ENCODE assay signal across 35 mouse cellular contexts in genomic region chr19:34209930-34210581, GRCm38 (mm10). TPM values are rescaled to one million over a fixed set of nuclear protein-coding genes. Genes with fewer than 3 reads are reported as not detected.
DNase-seq lines count a peak whose midpoint lies in the region; ATAC-seq and TF ChIP-seq lines count a peak whose summit lies in the region.
"Had no signal": no experiment of that assay in that cellular context is flagged by ENCODE, and none has a peak within 500 bp of the region (broad histone marks: within the 10 kb centered on the region; RNA-seq: fewer than 3 reads in every experiment).

No protein-coding gene starts in this region.

- TF ChIP-seq CTCF in kidney, postnatal 0 days (IDR thresholded peaks at IDR 0.05; ENCODE audit: low read depth), result no peak
- TF ChIP-seq CTCF in cerebellum, adult 2 months (IDR thresholded peaks at IDR 0.05; ENCODE audit: borderline replicate concordance, insufficient read depth, low read depth, low read length), result no peak

- no peak overlapping the region for H3K27ac ChIP-seq in heart, embryonic 12.5 days (ENCODE audit: poor library complexity, severe bottlenecking)
- no peak overlapping the region for H3K27ac ChIP-seq in kidney, postnatal 0 days
- H3K27ac ChIP-seq in cerebellum, adult 2 months (ENCODE audit: insufficient read depth, low read length), result no peak overlapping the region
- H3K27ac ChIP-seq: embryonic facial prominence, embryonic 12.5 days; hindbrain, embryonic 13.5 days; liver, embryonic 14.5 days; midbrain, embryonic 15.5 days; neural tube, embryonic 12.5 days had no signal

- no peaks in the 10 kb centered on the region for H3K9me3 ChIP-seq in heart, embryonic 12.5 days (replicated peaks)
- no peaks in the 10 kb centered on the region for H3K9me3 ChIP-seq in kidney, postnatal 0 days (replicated peaks; ENCODE audit: low read length)
- H3K9me3 ChIP-seq: embryonic facial prominence, embryonic 12.5 days; hindbrain, embryonic 13.5 days; midbrain, embryonic 15.5 days; neural tube, embryonic 12.5 days had no signal

- no peak overlapping the region for H3K9ac ChIP-seq in heart, embryonic 12.5 days
- H3K9ac ChIP-seq in kidney, postnatal 0 days (ENCODE audit: low read depth, low read length), result no peak overlapping the region
- H3K9ac ChIP-seq: embryonic facial prominence, embryonic 12.5 days; hindbrain, embryonic 13.5 days; liver, embryonic 14.5 days; midbrain, embryonic 15.5 days; neural tube, embryonic 12.5 days had no signal

- no peaks in the 10 kb centered on the region for H3K36me3 ChIP-seq in heart, embryonic 12.5 days
- no peaks in the 10 kb centered on the region for H3K36me3 ChIP-seq in kidney, postnatal 0 days (ENCODE audit: insufficient read depth, low read length)
- H3K36me3 ChIP-seq: embryonic facial prominence, embryonic 12.5 days; hindbrain, embryonic 13.5 days; midbrain, embryonic 15.5 days; neural tube, embryonic 12.5 days had no signal

- DNase-seq in heart, adult 11 months, result peak; percentile 76
- DNase-seq in kidney, postnatal 0 days (ENCODE audit: low spot score), result peak; percentile 39
- no peak for DNase-seq in kidney, adult 11 months
- no peak for DNase-seq in Muller cell, postnatal 12 days (ENCODE audit: inconsistent ontology term)
- DNase-seq in layer of hippocampus, postnatal 25 days (ENCODE audit: extremely low spot score in 1 of 2, low spot score in 1 of 2), result no peak
- no peak for DNase-seq in cerebellum, adult 2 months
- DNase-seq: adrenal gland, postnatal 14 days; cerebellum, adult 11 months; cerebellum, adult 9-11 months; embryo, embryonic 11 days; gastrocnemius, postnatal 25 days; heart, adult 18-20 months; heart, postnatal 4 days; kidney, adult 18-20 months; kidney, postnatal 4 days; liver; lung, adult 2 months; lung, postnatal 10 days; right cerebral cortex, adult 18-20 months; thymus, adult 2 months; thymus, postnatal 36 days had no signal

- ATAC-seq in heart, embryonic 12.5 days (ENCODE audit: insufficient number of reproducible peaks, low FRiP score), result no peak
- ATAC-seq in kidney, postnatal 0 days (replicated peaks; ENCODE audit: low FRiP score, low read depth), result no peak
- ATAC-seq in inflammation-experienced regulatory T-cells, adult 6 months, result peak; percentile 41
- ATAC-seq: forebrain, embryonic 14.5 days; midbrain, embryonic 15.5 days had no signal

- H3K27me3 ChIP-seq in heart, embryonic 12.5 days (replicated peaks), result no peaks in the 10 kb centered on the region
- H3K27me3 ChIP-seq in kidney, postnatal 0 days (ENCODE audit: insufficient read depth, low read length), result no peaks in the 10 kb centered on the region
- no peaks in the 10 kb centered on the region for H3K27me3 ChIP-seq in cerebellum, adult 2 months (ENCODE audit: control insufficient read depth, insufficient read depth, low read length)
- H3K27me3 ChIP-seq: embryonic facial prominence, embryonic 12.5 days; hindbrain, embryonic 13.5 days; midbrain, embryonic 15.5 days; neural tube, embryonic 12.5 days had no signal

- no peak overlapping the region for H3K4me2 ChIP-seq in heart, embryonic 12.5 days
- no peak overlapping the region for H3K4me2 ChIP-seq in kidney, postnatal 0 days (ENCODE audit: low read length)
- H3K4me2 ChIP-seq: embryonic facial prominence, embryonic 12.5 days; heart, embryonic 11.5 days; hindbrain, embryonic 13.5 days; midbrain, embryonic 15.5 days; neural tube, embryonic 12.5 days had no signal

- peaks cover 7% of the 10 kb centered on the region; the same call in 1 of the 2 replicates for H3K4me1 ChIP-seq in heart, embryonic 12.5 days (replicated peaks)
- no peaks in the 10 kb centered on the region for H3K4me1 ChIP-seq in kidney, postnatal 0 days (replicated peaks; ENCODE audit: insufficient read depth, low read length)
- no peaks in the 10 kb centered on the region; the same call in 1 of the 2 replicates for H3K4me1 ChIP-seq in cerebellum, adult 2 months (ENCODE audit: control insufficient read depth, insufficient read depth, low read length)
- H3K4me1 ChIP-seq: embryonic facial prominence, embryonic 12.5 days; hindbrain, embryonic 13.5 days; midbrain, embryonic 15.5 days; neural tube, embryonic 12.5 days had no signal

- WGBS in heart, embryonic 12.5 days, result 77% methylated on average over 8 of the region's 8 CpGs
- WGBS in kidney, postnatal 0 days, result 62% methylated on average over 8 of the region's 8 CpGs
- 88% methylated on average over 8 of the region's 8 CpGs for WGBS in cerebellum, adult 2 months

- no peak for TF ChIP-seq POLR2A in cerebellum, adult 2 months (IDR thresholded peaks at IDR 0.05; ENCODE audit: borderline replicate concordance, insufficient read depth, low read length)

- H3K4me3 ChIP-seq in heart, embryonic 12.5 days, result no peak overlapping the region
- H3K4me3 ChIP-seq in kidney, postnatal 0 days (replicated peaks; ENCODE audit: low read depth, low read length), result no peak overlapping the region
- H3K4me3 ChIP-seq in cerebellum, adult 2 months (replicated peaks; ENCODE audit: insufficient read depth, low read depth, low read length), result no peak overlapping the region
- H3K4me3 ChIP-seq: embryonic facial prominence, embryonic 12.5 days; hindbrain, embryonic 13.5 days; midbrain, embryonic 15.5 days; neural tube, embryonic 12.5 days had no signal

RNA-seq across cellular contexts. Expression of gene Stambpl1, which starts 18.0 kb away (rescaled TPM):
- 5.2 and 6.9 TPM in 2 replicates for polyA plus RNA-seq in heart, embryonic 12.5 days (2016; fragmentation: Nextera tagmentation; extraction: Ambion mirVana)
- polyA plus RNA-seq in kidney, postnatal 0 days (2015; fragmentation: Nextera tagmentation; extraction: Ambion mirVana), result 4.9 and 6.7 TPM in 2 replicates
- 10 to 100 TPM; 55.7 to 96.7 (median 78.8) TPM for polyA plus RNA-seq in inflammation-experienced regulatory T-cells, adult 6 months (2017; shearing (Covaris generic))
- 10 to 100 TPM; 20.6 to 22.2 TPM for total RNA-seq in layer of hippocampus, postnatal 25 days (2021)
- polyA plus RNA-seq in cerebellum, adult 2 months (2012; rRNA removed), result 15.8 and 17.9 TPM in 2 replicates

RNA-seq across cellular contexts. Expression of gene Ankrd22, which starts 44.2 kb away (rescaled TPM):
- not detected in 2 replicates for polyA plus RNA-seq in heart, embryonic 12.5 days (2016; fragmentation: Nextera tagmentation; extraction: Ambion mirVana)
- 0.05 and 0.14 TPM in 2 replicates for polyA plus RNA-seq in kidney, postnatal 0 days (2015; fragmentation: Nextera tagmentation; extraction: Ambion mirVana)
- not detected for polyA plus RNA-seq in inflammation-experienced regulatory T-cells, adult 6 months (2017; shearing (Covaris generic))
- total RNA-seq in layer of hippocampus, postnatal 25 days (2021), result under 1 TPM; 0.26 to 0.27 TPM
- polyA plus RNA-seq in cerebellum, adult 2 months (2012; rRNA removed), result 0.10 TPM in 1 of 2 replicates, not detected in the other
- total RNA-seq: adrenal gland, postnatal 14 days; gastrocnemius, adult 18-20 months; gastrocnemius, postnatal 25 days; heart, adult 18-20 months; heart, postnatal 4 days had no signal
- polyA plus RNA-seq: C2C12; forebrain, embryonic 14.5 days; frontal cortex, adult 2 months; heart, embryonic 11.5 days; heart, postnatal 0 days; hindbrain, embryonic 13.5 days; limb, embryonic 11.5 days had no signal

RNA-seq across cellular contexts. Expression of gene Acta2, which starts 45.3 kb away (rescaled TPM):
- polyA plus RNA-seq in heart, embryonic 12.5 days (2016; fragmentation: Nextera tagmentation; extraction: Ambion mirVana), result 1,019 and 1,096 TPM in 2 replicates
- 450 and 526 TPM in 2 replicates for polyA plus RNA-seq in kidney, postnatal 0 days (2015; fragmentation: Nextera tagmentation; extraction: Ambion mirVana)
- polyA plus RNA-seq in inflammation-experienced regulatory T-cells, adult 6 months (2017; shearing (Covaris generic)), result under 1 TPM in 2 of 3 experiments, not detected in 1; 0.16 to 0.64 TPM
- 10 to 100 TPM; 14.5 to 16.3 TPM for total RNA-seq in layer of hippocampus, postnatal 25 days (2021)
- 22.0 and 28.4 TPM in 2 replicates for polyA plus RNA-seq in cerebellum, adult 2 months (2012; rRNA removed)

Comparison
In these comparisons a context has a peak if more than half of its experiments do, and no peak if none do; other contexts are left out.
1. DNase-seq: peak in heart, adult 11 months (single experiment) and kidney, postnatal 0 days (single experiment); none in kidney, adult 11 months (single experiment), Muller cell, postnatal 12 days (single experiment), layer of hippocampus, postnatal 25 days (0 of 2) and cerebellum, adult 2 months (0 of 2).
2. RNA of gene Acta2, which starts 45.3 kb away (polyA plus RNA-seq): 1,019 to 1,096 TPM in heart, embryonic 12.5 days, 450 to 526 TPM in kidney, postnatal 0 days and 22.0 to 28.4 TPM in cerebellum, adult 2 months; 0.16 to 0.64 TPM in inflammation-experienced regulatory T-cells, adult 6 months; every median in the first group is over 10 times any median in the second.